ENCODE assay signal across 25 mouse cellular contexts in the genomic region with DNA sequence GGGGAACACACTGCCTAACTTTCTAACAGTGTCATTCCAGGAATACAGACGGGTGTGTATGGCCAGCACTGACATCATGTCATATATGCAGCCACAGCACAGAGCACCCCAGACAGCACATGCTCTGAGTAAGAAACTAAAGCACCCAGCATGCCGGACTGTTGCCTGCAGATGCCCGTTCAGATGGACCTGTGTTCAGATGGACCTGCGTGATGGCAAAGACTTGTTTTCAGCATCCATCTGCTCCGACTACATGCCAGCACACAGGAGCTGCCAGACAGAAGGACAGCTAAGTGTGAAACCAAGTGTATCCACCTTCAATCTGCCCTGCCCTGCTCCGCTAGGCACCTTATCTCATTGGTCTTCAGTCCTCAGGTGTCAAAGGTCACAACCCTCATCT.
"Had no signal": no experiment of that assay in that cellular context is flagged by ENCODE, and none has a peak within 500 bp of the region (broad histone marks: within the 10 kb centered on the region; RNA-seq: fewer than 3 reads in every experiment).

No protein-coding gene starts in this region.

- H3K4me3 ChIP-seq: heart, embryonic 10.5 days; heart, embryonic 13.5 days; heart, embryonic 15.5 days; hindbrain, embryonic 13.5 days; hindbrain, embryonic 15.5 days; kidney, embryonic 15.5 days; limb, embryonic 13.5 days; limb, embryonic 15.5 days; liver, embryonic 12.5 days had no signal

- H3K9ac ChIP-seq: heart, embryonic 13.5 days; heart, embryonic 15.5 days; hindbrain, embryonic 13.5 days; hindbrain, embryonic 15.5 days; kidney, embryonic 15.5 days; limb, embryonic 13.5 days; limb, embryonic 15.5 days; liver, embryonic 12.5 days had no signal

- DNase-seq: gastrocnemius, postnatal 14 days; gastrocnemius, postnatal 36 days; heart, adult 18-20 months; heart, postnatal 14 days; heart, postnatal 36 days; kidney, adult 11 months; kidney, adult 2 months; kidney, adult 9 months; kidney, postnatal 14 days; kidney, postnatal 36 days; layer of hippocampus, adult 9-11 months; layer of hippocampus, postnatal 36 days; left cerebral cortex, postnatal 4 days had no signal

- H3K36me3 ChIP-seq: heart, embryonic 15.5 days; liver, embryonic 12.5 days had no signal

- H3K4me2 ChIP-seq: heart, embryonic 13.5 days; heart, embryonic 15.5 days; hindbrain, embryonic 13.5 days; hindbrain, embryonic 15.5 days; kidney, embryonic 15.5 days; limb, embryonic 13.5 days; limb, embryonic 15.5 days; liver, embryonic 12.5 days had no signal

- ATAC-seq: hindbrain, postnatal 0 days; intestine, embryonic 16.5 days; liver, embryonic 12.5 days had no signal

- H3K27me3 ChIP-seq: heart, embryonic 13.5 days; heart, embryonic 15.5 days; hindbrain, embryonic 13.5 days; hindbrain, embryonic 15.5 days; kidney, embryonic 15.5 days; limb, embryonic 13.5 days; limb, embryonic 15.5 days; liver, embryonic 12.5 days had no signal

- H3K9me3 ChIP-seq: heart, embryonic 10.5 days; heart, embryonic 13.5 days; heart, embryonic 15.5 days; hindbrain, embryonic 13.5 days; hindbrain, embryonic 15.5 days; kidney, embryonic 15.5 days; limb, embryonic 13.5 days; limb, embryonic 15.5 days; liver, embryonic 12.5 days had no signal

- H3K27ac ChIP-seq: heart, embryonic 10.5 days; heart, embryonic 13.5 days; heart, embryonic 15.5 days; hindbrain, embryonic 13.5 days; hindbrain, embryonic 15.5 days; hindbrain, postnatal 0 days; kidney, embryonic 15.5 days; kidney, postnatal 0 days; limb, embryonic 13.5 days; limb, embryonic 15.5 days; liver, embryonic 12.5 days had no signal
